Mouse (Mus musculus) naive thymus-derived CD4-positive, alpha-beta T cell, adult 2 months (primary cell): ENCODE results near the gene Serpinb2.

Experiments used
- DNase-seq: peaks from one replicate; pipeline ENCODE4 v3.0.0-alpha.2; 2011; ENCODE audit warnings: low read depth

Serpinb2 gene

DNA sequence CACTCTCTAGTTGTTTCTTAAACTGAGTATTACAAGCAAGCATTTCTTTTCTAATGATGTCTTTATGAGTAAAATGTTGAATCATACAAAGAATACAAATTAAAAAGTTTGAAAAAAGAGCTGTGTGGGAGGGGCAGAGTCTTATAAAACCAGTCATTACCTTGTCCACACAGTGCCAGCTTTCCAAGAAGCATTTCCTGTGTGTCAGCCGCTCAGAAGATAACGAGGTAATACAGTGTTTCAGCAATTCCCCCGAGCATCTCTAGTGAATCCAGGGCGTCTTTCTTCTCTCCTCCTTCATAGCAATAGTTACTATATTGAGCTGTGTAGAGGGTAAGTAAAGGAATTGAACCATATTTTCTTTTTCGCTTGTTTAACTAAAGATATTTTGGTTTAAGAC lies at the start of gene Serpinb2:
Serpinb2 (plus strand) TSS at position 172 of the 400 bp plus-strand sequence.
- no peak for DNase-seq

DNA sequence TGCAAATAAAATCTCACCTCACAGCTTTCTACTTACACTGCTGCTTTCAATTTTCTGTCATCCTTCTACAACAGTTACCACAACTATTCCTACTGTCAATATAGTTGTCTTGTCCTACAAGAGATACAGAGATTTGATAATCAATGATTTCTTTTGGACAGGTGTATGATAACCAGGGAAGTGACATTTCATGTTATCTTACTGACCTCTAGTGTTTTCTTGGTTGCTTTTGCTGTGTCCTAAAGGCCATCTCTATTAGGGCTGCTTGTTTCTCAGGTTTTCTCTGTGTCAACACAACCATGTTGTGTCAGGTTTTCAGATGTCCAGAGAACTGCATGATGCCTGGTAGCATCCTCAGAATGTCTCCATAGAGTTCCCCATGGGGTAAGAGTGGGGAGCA lies 31.3 kb upstream of the Serpinb2 start:
- DNase-seq, result no peak

DNA sequence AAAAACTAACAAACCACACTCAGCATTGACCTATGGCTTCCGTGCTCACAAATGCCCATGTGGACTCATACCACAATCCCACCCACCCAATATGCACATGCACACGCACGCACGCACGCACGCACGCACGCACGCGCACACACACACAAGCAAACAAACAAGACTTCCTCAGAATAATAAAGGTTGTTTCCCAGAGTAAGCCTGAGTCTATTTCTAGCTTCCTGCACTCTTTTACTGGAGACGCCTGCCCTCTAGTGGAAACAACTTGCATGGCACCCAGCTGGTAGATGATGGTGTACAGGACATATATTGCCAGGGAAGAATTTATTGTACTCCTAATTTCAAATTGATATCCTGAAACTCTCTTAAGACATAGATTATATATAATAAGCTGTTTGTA lies 29.8 kb upstream of the Serpinb2 start:
- DNase-seq, result peak; percentile 35

DNA sequence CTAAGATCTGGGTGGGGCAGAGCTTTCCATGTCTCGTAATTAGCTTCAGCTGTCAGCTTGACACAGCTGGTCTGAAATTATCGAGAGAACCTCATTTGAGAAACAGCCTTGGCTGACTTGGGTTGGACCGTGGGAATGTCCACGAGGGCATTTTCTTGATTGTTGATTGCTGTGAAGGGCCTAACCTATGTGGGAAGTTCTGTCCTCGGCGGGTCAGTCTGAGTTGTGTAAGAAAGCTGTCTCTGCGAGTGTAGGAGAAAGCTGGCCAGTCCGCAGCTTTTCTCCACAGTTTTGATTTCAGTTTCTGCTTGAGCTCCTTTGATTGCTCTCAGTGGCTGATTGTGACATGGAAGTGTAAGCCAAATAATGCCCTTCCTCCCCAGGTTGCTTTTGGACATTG lies 21.6 kb upstream of the Serpinb2 start:
- DNase-seq, result no peak

GRCm38 (mm10) chr1:107496789-107497188 lies 14.4 kb upstream of the Serpinb2 start:
- no peak for DNase-seq

DNA sequence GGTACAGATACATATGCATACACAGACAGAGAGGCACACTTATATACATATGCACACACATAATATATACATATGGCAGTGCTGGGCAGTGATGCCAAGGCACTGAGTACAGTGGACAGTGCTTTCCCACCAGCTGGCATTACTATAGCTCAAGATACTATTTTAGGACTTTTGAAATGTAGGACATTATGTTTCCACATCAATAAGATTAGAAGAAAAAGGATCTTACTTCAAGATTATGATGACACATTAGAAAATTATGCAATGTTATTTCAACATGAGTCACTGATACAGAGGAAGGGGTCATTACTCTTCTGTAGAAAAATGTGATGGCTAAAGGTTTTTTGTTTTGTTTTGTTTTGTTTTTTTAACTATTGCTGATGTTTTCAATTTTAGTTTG lies 9.2 kb upstream of the Serpinb2 start:
- DNase-seq, result no peak

- no peak for DNase-seq
These were observed 7.9 kb upstream of the Serpinb2 start for GRCm38 (mm10) chr1:107503294-107503693.

DNA sequence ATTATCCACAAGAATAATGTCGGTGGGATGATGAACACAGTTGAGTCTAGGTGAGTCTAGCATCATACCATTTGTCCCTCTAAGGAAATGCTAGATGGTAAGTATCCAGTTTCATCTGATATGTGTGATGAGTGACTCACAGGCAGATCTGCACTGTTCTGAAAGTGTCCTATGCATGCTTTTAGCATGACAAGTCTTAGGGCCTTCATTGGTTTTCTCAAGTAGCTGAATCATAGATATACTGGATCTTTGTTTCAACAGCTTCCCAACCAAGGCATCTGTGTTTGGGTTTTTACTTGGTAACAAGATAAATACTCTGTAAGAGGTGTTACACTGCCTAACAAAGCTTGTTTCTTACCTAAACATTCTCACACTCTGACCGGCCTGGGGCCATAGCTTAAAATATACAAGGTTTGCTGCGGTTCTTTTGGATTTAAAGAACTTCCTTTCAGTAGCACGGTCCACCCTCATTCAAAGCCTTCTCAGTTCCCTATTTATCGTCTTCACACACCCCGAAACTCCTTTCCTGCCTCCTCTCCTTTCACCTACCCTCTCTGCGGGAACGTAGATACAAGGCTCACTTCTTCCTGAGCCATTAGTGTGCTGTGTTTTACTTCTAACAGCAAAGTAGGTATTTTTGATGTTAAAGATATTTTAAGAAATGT lies 5.2 kb upstream of the Serpinb2 start:
- DNase-seq, result no peak

DNA sequence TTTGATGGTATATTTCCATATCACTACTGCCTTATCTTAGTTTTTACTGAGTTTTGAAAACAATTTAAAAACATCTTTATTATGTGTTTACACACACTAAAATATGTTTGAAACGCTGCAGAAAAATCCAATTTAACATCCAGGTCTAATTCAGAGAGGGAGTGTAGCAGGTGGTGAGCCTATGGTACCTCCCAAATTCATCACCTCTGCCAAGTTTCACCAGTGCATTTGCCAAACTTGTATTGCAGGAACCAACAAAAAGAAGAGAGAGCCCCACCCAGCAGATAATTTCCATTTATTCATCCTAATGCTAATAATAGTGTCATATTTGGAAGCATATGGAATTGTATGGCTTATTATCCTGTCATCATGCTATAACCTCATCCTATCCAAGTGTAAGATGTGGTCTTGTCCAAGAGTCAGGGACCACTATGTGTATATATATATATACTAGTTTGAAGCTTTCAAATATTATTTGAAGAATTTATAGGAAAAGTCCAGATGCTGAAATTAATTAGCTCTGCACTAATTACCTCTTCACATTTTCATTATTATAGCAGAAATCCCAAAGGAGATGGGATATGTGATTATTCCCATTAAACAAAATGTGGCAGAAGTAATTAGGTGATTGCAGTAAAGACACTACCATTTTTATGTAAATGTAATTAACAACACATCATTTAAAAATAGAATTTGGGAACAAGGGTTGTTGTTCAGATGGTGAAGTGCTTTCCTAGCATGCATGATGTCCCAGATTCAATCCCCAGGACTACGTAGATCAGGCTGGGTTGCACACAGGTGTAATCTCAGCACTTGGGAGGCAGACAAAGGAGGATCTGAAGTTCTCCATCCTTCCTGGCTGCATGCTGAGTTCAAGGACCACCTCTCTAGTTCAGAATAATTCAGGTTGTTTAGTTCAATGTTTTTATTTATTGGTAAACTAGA lies 1.2 kb downstream of the Serpinb2 start:
- DNase-seq, result no peak

- no peak for DNase-seq
These were observed 2.3 kb downstream of the Serpinb2 start for GRCm38 (mm10) chr1:107513530-107513929.

DNA sequence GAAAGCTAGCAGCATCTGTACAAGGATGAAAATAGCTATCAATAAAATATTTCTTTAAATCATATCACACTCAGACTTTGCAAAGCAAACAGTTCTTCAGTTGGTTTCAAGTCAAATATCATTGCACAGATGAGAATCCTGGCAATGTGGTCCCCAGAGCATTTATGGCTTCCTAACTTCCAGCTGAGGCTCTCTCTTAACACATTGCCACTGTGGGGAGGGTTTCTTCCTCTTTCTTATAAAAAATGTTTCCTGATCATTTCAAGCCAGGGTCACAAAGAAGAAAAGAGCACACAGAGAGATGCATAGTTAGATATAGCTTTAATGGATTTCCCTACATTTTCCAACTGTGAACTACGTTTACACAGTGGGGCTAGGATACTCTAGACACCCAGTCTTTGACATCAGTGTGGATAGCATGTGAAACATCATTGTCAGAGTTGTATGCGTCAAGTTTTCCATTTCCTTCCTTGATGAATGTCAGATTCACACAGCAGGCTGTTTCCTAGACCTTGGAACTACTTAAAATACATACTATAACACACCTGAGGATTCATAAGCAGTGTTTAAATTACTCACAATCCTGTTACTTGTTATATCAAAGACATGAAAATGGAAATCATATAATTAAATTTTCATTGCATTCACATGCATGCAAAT lies 4.7 kb downstream of the Serpinb2 start:
- no peak for DNase-seq

GRCm38 (mm10) chr1:107525592-107525991 lies 14.4 kb downstream of the Serpinb2 start:
- no peak for DNase-seq

GRCm38 (mm10) chr1:107528325-107529078 lies 17.3 kb downstream of the Serpinb2 start:
- DNase-seq, result no peak

DNA sequence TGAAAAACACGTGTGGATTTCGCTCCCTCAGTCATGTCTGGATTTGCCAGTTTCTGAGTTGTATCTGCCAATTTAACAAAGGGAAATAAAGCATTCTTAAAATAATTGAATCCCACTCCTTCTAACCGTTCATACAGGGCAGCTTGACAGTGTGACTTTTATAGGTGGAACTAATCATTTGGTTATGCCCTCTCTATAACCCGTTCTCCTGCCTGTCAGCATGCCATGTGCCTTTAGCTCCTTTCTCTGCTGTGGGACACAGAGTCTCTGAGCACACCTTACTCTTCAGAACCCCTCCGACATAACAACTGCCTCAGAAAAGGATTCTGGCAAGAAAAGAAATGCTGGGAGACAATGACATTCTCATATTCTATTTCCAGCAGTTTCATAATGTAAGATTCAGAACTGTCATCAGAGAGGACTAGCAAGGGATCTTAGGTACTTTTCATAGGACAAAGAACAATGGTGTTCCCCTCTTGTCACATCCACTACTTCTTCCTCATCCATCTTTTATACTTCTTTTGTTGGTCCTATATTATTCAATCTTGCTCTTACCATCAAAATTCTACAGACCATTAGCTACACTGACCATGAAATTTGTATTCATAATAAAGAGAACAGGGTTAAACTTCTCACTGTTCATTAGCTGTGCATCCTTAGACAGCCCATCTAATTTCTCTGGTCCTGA lies 18.3 kb downstream of the Serpinb2 start:
- DNase-seq, result no peak

DNA sequence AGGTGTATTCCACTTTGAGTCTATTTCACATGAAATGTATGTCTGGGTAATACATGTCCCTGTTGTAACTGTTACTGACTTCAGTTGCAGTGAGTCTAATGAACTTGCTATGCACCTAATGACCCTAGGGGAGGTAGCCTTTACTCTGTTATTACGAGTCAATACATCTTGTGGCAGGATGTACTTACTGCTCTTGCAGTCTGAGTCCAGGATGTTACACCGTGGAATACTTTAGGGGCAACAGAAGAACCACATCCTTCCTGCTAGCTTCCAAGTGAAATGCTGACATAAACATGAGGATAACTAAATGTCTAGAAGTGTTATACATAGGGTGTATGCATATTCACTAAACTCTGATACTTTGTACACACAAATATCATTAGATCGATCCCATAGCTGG lies 22.5 kb downstream of the Serpinb2 start:
- DNase-seq, result no peak

DNA sequence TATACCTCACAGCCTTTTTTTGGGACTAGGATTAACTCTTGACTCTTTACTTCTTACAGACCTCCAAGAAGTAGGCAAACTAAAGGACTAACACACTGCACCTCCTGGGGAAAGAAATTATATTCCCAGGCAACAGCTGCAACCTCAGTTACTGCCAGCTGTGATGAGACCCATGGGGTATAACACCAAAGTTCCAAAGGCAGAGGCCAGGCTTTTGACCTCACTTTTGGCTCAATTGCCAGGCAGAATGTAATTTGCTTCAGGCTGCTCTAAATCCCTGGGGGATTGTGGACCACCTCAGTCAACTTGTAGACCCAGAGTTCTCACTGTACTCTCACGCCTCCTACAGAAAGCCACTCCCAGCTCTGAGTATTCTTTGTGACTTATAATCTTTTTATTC lies 26.2 kb downstream of the Serpinb2 start:
- no peak for DNase-seq

DNA sequence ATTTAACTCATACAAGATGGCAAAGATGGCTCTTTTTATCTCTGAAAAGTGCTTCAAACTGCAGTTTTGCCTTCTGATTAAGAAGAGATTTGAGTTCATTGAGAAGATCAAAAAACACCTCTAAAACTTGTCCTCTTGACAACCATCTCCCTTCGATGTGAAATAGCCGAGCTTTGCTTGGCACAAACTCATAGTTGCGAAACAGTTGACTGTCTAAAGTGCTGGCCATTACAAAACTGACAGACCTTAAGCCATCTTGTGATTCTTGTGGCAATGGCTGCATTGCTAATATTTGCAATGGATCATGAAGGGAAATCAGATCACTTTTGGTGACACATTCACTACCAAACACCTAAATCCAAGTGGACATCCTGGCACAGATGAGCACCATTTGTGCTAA lies 48.3 kb downstream of the Serpinb2 start:
- DNase-seq, result no peak

GRCm38 (mm10) chr1:107562110-107562509 lies 50.9 kb downstream of the Serpinb2 start:
- no peak for DNase-seq

DNA sequence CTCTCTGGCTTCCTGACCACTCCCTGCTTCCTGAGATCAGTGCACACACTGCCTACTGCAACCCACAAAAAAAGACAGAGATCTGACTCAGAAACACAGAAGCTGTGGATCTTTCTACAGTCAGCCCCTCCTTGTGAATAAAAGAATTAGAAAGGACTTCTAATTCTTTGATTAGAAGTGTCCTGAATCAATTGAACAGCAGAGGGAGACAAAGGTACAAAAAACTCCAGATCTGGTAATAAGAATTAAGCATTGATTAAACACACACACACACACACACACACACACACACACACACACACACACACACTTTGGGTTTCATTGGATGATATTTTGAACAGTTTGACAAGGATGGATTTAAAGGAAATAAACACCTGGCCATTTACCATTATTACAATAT lies 54.4 kb downstream of the Serpinb2 start:
- DNase-seq, result no peak

DNA sequence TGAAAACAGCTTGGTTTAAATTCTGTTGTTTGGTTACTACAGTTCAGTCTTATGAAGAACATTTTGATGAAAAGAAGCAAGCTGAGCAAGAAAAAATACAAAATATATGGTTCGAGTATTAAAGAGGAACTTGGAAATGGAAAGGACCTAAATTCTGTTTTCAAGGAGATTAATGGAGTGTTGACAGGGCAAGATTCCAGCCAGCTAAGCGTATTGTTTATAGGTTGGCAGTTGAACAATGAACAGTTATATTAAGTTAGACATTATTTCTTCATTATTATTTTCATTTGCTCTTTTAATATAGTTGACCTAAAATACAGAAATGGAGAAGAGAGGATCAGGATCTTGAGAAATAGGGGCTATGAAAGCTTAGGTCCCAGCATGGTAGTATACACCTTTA lies 64.9 kb downstream of the Serpinb2 start:
- no peak for DNase-seq

DNA sequence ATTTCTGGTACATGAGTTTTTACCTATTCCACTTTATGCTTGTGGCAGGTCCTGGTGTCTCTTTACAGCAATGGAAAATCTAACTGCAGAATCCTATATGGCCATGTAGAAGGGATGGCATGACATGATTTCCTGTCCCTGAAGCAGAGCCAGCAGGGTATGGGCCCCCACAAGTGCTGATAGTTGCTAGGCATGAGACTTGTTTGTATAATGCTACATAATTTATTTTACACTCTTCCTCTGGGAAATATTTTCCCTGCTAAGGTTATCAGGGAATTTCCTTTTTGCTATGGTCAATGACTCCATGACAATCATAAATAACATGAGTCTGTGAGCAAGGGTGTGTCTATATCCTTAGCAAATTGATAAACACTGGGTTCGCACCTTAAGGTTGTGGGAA lies 66.3 kb downstream of the Serpinb2 start:
- no peak for DNase-seq

GRCm38 (mm10) chr1:107581220-107581619 lies 70.0 kb downstream of the Serpinb2 start:
- no peak for DNase-seq
